Mouse (Mus musculus): ENCODE results near the gene C4bp. TPM values are rescaled to one million over a fixed set of nuclear protein-coding genes. Genes with fewer than 3 reads are reported as not detected.
A peak's percentile ranks its signal among the peaks of the same experiment; 100 is the strongest.
"Not testable (repeated sequence)": the region's sequence is repeated elsewhere in the genome, so short reads cannot be mapped to it uniquely, and the experiment has no call there.

The C4bp gene
- 3.8 TPM in 1 of 2 replicates, not detected in the other for total RNA-seq (2021)
- long read RNA-seq, transcript C4bp-201 (10 exons, 3,045 nt): major isoform, 247 of 323 reads
- long read RNA-seq, partial matches to known transcripts: 12 of 323 reads
- long read RNA-seq, other reads (novel, unspliced or antisense): 64 of 323 reads

DNA sequence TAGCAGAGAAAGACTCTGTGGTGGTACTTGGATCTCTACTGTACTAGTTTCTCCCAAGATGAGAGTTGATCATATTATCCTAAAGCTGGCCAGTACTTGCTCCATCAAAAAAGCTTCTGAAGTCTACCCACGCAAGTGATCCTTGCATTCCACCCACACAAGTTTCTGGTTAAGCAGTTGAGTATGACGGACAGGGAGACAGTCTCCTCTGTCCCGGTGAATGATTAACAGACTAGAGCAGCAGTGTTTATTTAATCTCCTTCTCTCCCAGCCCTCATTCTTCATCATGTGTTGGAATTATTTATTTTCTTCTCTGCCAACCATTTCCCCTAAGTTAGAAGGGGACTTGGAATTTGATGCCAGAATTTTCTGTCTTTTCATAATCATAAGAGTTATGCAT lies at the start of gene C4bp:
Gene C4bp, minus strand, starts transcription at position 179 of the 400 bp plus-strand sequence.
- no peak for DNase-seq

DNA sequence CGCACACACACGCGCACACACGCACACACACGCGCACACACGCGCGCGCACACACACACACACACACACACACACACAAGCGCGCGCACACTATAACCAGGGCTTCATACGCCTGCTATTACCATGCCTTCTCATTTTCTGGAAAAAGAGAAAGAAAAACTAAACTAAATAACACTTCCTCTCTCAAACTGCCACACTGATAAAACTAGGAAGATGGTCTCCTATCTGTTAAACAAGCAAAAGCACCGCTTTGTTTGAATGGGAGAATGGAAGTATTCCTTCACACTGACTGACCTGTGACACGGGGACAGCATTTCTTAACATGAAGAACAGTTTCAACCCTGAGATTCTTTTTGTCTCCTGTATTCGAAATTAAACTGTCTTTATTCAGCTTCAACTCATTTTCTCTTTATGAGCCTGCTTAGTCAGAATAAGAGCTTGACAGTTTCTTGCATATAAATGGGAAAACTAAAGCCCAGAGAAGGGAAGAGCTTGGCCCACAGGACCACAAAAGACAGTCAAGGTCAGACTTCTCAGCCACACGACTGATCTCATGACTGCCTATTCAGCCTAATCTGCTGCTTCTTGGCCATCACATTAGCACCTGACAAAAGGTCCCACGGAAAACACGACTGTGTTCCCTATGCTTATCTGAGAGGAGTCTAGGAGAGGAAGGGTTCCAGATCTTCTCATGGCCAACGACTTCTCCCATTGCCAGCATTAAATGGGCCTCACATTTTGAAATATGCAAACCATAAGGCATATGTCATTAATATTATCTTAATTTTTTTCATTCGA lies 49.0 kb upstream of the C4bp start:
- DNase-seq: no peak

DNA sequence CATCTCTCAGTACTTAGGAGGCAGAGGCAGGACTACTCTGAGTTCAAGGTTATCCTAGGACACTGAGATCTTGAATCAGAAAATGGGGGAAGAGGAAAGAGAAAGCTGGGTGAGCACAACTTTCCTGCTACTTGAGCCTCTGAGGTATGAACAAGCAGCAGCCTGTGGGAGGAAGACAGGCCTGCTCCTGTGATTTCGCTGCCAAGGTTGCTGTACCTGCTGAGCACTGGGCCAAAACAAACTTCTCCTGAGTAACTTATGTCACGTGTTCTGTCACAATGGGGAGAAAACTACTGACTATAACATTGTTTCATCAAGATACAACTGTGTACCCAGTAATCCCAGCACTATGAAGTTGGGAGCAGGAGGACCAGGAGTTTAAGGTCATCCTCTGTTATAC lies 42.2 kb upstream of the C4bp start:
- DNase-seq: no peak

DNA sequence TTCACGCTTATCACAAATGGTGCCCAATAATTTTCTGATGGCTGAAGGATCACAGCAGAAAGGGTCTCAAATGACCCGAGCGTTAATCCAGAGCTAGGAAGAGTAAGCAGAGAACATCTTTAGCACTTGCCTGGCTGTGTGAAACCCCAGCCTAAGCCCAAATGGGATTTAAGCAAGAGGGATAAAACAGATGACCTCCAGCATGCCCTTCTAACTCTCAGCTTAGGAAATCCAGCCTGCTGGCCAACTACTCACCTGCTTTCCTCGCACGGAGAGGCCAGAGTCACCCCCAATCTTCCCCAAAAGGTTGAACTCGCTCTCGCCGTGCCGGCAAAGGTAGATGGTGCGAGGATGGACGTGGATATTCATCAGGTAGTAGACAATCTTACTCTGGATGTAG lies 40.5 kb upstream of the C4bp start:
- no peak for DNase-seq

DNA sequence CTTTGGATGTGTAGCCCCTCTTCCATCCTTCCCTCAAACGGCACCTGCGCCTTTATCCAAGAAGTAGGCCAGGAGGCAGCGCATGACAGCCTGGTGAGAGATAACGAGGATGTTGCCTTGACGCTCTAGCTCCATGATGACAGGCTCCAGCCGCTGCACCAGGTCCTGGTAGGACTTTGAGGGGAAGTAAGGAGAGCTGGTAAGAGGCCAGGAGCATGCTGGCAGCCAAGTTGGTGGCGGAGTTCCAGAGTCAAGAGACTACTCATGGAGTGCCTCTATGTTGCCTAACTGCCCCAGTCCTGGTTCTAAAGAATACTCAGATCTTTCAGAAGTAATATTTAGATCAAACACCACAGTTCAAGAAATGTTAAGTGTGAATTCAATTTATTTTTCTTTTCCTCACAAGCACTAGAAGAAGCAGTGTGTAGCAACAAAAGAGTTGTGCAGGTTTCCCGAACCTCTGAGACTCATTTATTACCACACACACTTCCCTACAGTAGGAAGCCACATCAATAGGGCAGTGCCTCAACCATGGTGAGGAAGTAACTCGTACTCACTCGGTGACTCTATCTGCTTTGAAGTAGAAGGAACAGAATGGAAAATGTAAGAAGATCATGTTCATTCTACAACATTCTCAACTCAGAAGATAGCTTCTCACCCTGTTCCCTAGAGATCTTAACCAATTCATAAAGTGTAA lies 38.7 kb upstream of the C4bp start:
- peak; percentile 34 for DNase-seq

DNA sequence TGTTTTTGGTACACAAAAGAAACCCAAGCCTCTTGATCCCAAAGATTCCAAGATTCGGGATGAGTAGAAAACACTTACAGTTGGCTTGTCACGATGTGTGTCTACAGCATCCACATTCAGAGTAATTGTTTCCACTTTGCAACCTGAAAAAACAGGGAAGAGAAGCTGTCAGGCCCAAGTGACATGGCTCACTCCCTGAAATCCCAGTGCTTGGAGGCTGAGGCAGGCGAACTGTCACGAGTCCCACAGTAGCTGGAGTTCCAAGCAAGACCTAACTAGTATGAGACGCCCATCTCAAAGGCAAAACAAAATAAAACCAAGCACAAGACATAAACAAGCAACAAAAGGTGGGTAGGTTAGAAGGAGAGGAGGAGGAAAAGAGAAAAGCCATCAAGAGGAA lies 37.2 kb upstream of the C4bp start:
- DNase-seq: no peak

DNA sequence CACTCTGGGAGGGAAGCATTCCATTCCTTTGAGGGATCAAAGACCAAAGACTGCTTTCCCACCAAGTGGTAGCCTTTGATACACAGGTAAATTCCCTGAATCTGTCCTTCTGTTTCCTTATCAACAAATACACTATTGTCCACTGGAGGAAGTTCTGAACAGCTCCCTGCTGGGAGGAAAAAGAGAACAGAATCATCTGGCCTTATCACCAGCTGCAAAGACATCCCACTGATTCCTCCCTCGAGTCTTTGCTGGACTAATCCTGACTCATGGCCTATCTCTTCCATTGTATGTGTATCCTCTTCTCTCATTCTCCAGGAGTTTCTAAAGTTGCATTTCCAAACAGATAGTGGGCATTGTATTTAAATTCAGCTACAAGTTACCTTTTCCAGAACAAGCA lies 22.5 kb upstream of the C4bp start:
- DNase-seq: no peak

DNA sequence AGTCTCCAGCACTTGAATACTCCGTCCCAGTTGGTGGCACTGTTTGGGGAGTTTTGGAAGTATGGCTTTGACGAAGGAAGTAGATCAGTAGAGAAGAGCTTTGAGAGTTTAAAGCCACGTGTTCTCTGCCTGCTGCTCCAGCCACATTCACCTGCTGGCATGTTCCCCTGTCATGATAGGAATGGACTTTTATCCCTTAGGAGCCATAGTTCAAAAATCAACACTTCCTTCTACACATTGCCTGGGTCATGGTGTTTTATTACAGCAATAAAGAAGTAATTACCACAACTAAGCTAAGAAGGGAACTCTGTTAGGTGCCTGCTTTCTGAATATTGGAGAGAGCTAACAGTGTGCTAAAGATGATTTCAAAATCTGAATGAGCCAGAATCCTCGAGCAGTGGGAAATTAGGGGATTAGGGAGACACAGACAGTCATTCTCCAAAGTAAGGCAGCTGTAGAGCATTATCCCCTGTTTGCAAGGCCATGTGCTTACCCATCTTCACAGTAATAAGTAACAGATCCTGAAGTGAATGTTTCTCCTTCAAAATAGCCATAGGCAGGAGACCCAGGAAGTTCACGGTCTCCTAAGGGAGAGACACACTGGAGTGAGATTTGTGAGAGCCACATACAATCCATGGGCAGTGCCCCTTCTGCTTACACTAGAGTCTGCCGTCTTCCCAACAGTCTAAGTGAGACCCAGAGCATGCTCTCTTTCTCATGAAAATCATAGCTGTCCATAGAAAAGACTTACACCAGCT lies 20.4 kb upstream of the C4bp start:
- no peak for DNase-seq

DNA sequence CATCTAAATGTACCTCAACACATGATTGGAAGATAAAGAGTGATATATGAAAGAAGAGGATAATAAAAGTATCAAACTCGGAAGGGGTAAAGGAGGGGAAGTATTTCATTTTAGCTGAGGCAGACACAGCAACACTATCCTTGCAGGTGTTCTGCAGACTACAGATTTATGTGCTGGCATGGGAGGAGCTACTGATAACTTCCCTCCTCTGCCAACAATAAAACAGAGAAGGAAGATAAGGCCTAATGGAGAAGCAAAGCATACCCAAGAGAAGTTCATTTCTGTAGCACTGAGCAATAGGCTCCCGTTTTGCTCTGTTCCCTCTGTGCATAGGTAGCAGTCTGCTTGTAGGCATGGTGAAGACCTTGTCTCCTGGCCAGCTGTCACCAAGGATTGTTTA lies 19.6 kb upstream of the C4bp start:
- no peak for DNase-seq

DNA sequence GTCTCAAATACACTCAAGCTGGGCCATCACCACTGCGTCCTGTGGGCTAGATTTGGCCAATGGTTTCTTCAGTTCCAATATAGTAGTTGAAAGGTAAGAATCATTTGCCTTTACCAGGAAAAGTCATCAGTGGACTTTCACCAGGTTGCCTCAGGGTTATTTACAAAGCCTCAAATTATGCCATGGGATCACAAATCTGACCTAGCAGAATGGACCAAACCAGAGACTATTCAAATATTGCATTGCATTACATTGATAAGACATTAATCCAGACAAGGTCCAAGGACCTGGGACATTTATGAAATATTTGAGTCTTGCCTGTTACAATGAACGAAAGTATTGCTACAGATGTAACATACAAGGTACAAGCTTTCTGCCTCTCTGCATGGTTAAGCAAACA lies 17.1 kb upstream of the C4bp start:
- no peak for DNase-seq

DNA sequence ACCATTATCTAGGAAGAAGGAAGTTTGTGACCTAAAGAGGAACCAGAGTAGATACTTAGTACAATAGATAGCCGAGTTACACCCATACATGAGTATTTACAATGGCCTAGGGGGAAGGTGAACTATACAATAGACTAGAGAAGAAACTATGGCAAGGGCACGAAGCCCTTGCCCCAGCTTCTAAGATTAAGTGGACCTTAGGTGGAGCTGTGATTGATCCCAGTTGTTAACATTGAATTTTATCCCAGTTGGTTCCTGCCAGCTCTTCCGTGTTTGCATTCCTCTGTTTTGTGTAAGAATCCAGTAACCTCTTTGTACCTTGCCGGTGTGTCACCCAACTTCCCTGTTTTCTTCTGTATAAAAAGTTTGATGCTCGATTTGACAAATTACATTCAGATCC lies 2.1 kb upstream of the C4bp start:
- DNase-seq: not testable (repeated sequence)

DNA sequence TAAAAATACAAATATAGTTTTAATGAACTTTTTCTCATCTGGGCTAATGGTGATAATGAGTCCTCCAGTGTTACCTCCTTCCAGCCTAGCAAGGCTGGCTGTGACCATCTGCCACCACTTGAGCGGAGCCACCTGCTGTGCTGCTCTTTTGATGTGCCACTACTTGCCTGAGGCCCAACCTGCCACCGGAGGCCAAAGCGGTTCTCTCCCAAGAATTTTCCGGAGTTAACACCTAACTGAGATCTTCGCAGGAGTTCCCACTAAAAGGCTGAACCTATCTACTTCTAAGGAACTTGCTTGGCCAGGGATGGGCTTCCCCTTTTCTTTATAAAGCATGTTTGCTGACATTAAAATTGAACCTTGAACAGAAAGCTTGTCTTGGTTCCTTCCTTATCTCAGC lies 1.8 kb downstream of the C4bp start:
- not testable (repeated sequence) for DNase-seq

DNA sequence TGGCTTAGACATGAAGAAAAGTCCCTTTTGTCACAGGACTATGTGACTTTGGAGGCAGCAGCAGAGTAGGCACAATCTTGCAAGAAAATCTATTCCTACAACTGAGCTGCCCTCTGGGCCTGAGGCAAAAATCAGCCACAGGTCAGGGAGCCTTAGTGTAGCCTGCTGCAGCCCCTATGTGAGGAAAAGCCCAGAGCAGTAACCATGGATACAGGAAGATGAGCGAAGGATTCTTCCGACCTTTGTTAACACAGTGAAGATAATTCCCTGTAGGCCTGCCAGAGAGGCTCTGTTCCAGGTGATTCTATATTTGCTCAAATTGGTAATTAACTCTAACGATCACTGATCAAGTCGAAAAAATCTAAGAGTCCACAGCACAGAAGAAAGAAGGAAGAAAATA lies 17.3 kb downstream of the C4bp start:
- no peak for DNase-seq

DNA sequence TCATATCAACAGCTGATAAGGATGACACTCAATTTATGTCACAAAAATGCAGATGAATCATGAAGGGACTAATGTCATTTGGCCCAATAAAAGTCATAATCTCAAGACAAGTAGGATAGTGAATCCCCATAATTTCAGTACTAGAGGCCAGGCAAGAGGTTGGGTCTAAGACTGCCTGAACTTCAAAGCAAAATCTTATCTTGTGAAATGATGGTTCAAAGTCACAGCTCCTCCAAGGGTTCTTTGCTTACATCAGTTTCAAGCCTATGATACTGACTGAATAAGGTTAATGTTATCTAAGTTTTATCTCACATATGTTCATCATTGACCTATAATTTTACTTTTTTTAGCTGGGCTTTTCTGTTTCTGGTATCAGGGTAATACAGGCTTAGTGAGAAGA lies 20.5 kb downstream of the C4bp start:
- DNase-seq: no peak

DNA sequence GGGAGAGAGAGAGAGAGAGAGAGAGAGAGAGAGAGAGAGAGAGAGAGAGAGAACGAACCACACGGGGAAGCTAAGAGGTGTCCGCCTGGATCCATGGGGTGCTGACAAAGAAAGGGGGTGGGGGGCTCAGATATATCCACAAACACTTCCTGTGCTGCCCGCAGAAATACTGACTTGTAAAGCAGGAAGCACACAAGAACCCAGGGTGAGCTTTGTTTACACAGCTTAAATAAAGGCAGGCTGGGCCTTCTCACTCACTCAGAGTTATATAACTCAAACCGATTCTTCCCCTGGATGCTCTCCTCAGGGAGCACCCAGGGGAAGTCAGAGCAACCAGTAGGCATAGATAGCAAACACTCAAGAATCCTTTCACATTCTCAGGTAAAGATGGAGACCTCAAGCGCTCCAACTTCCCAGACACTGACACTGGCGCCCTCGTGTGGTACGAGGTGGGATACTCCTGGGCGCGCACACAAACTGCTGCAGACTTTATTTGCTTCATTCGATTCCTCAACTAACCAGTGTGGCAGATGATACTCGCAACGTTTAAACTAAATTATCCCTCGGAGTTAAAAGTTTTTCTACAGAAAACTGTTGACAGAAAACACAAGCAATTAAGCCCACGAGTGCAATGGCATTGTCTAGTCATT lies 27.5 kb downstream of the C4bp start:
- DNase-seq: peak; percentile 58

DNA sequence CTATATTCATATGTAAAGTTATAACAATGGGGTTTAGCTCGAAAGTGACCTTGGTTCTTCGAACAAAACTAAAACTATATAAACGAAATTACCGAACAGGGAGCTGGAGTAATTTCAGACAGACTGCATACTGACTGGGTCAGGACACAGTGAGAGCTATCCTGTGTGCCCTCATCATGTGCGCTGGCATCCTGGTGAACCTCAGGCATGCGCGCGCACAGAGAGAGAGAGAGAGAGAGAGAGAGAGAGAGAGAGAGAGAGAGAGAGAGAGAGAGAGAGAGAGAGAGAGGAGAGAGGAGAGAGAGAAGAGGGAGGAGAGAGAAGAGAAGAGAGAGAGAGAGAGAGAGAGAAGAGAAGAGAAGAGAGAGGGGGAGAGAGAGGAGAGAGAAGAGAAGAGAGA lies 28.1 kb downstream of the C4bp start:
- DNase-seq: no peak

DNA sequence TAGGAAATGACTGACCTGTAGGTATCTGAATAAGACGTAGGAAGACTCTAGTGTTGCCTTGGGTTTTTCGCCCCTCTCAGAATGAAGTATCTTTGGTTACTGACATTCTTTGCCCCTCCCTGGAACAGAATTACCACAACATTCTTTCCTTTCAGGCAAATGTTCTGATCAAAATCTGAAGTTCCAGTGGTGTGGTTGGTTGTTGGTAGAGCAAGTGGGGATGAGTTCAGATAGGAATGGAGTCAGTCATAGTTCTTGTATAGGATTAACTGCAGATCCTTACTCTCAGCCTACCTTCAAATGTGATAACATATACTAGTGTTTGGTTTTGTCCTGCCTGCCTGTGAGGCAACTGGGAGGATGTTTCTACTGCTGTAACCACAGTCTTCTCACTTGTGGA lies 31.9 kb downstream of the C4bp start, which contains the start of gene Zp3r:
Gene Zp3r, minus strand, starts transcription at position 101 of the 400 bp plus-strand sequence.
- no peak for DNase-seq

DNA sequence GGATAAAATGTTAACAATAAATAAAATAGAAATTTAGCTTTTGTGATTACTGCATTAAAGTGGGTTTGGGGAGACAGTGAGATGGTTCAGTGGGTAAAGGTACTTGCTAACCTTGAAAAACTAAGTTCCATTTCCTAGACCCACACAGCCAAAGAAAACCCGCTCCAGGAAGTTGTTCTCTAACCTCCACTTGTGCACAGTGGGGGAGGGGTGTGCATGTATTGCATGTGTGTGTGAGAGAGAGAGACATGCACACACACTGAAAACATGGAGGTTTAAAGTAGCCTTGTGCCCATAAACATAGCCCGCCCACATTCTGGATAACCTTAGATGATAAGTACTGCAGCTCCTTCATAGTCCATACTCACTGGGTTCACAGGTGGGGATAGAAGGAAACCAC lies 65.1 kb downstream of the C4bp start:
- no peak for DNase-seq

DNA sequence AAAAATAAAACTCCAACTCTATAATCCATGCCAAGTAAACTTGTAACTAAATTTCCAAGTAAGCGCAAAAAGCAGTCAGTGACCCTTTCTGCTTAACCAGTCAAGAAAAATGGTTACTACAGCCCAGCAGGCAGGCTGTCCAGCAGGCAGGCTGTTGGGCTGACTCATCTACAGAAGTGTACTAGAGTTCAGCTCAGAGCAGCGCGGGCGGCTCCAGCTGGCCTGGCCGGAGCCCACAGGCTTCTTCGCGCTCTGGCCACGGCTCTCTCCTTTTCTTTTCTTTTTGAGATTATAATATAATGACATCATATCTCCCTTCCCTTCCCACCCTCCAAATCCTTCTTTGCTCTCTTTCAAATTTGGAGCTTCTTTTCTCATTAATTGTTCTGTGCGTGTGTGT lies 72.8 kb downstream of the C4bp start:
- peak; percentile 5 for DNase-seq

All from adrenal gland, postnatal 25 days (tissue).